Mouse (Mus musculus) hindbrain, embryonic 11.5 days (tissue): Measurements from ENCODE around the gene Scnn1g. TPM values are rescaled to one million over a fixed set of nuclear protein-coding genes. Genes with fewer than 3 reads are reported as not detected.

ENCODE experiments used
- ATAC-seq: fragments of 200-750 bp; cut with Nextera tagmentation; 2 replicates; pipeline ENCODE4 v1.8.0; 2017; ENCODE audit warnings: mild to moderate bottlenecking, moderate TSS enrichment, moderate library complexity; ENCODE audit not compliant: low FRiP score
- DNase-seq: peaks from one replicate; pipeline ENCODE4 v3.0.0-alpha.2; 2015; ENCODE audit warnings: low spot score
- H3K27ac ChIP-seq: fragments of 300-500 bp; sonication (generic); 2 replicates; pipeline ENCODE4 v1.5.1; 2014; ENCODE audit warnings: mild to moderate bottlenecking, low read depth, low read length
- H3K27me3 ChIP-seq: fragments of 300-500 bp; sonication (generic); 2 replicates; pipeline ENCODE4 v1.6.1; 2014; ENCODE audit warnings: mild to moderate bottlenecking, low read length, moderate library complexity, mixed read lengths; ENCODE audit not compliant: control insufficient read depth, insufficient read depth
- H3K36me3 ChIP-seq: fragments of 300-500 bp; sonication (generic); 2 replicates; pipeline ENCODE4 v1.6.1; 2014; ENCODE audit warnings: mild to moderate bottlenecking, low read length, moderate library complexity, mixed read lengths; ENCODE audit not compliant: control insufficient read depth, insufficient read depth
- H3K4me1 ChIP-seq: fragments of 300-500 bp; sonication (generic); replicated peaks from 2 replicates; pipeline ENCODE4 v1.6.1; 2014; ENCODE audit warnings: low read length, mixed read lengths; ENCODE audit not compliant: control insufficient read depth, insufficient read depth
- H3K4me2 ChIP-seq: fragments of 300-500 bp; sonication (generic); replicated peaks from 2 replicates; pipeline ENCODE4 v1.6.1; 2014; ENCODE audit warnings: mild to moderate bottlenecking, low read depth, low read length
- H3K4me3 ChIP-seq: fragments of 300-500 bp; sonication (generic); 2 replicates; pipeline ENCODE4 v1.5.1; 2014; ENCODE audit warnings: low read depth, low read length
- H3K9ac ChIP-seq: fragments of 300-500 bp; sonication (generic); 2 replicates; pipeline ENCODE4 v1.6.1; 2014; ENCODE audit warnings: low read depth, low read length
- H3K9me3 ChIP-seq: fragments of 300-500 bp; sonication (generic); 2 replicates; pipeline ENCODE4 v1.6.1; 2016; ENCODE audit warnings: low read length; ENCODE audit not compliant: control insufficient read depth
- WGBS: fragments of 180-500 bp; shearing (Covaris S2); extraction: QIAGEN DNeasy Blood & Tissue Kit; methylation state at CpG from one replicate; pipeline ENCODE4 v1.1.7; 2014; 5-methylcytosine and 5-hydroxymethylcytosine counted together
- polyA plus RNA-seq: library from polyadenylated mRNA; unstranded; fragments of >200 nt; fragmentation: Nextera tagmentation; extraction: Ambion mirVana; gene quantifications from 2 replicates; pipeline ENCODE4 v1.2.1, GENCODE M21; 2014

Scnn1g gene
- polyA plus RNA-seq, 1 experiment from 2014 or later, result 0.22 TPM

GRCm38 (mm10) chr7:121754748-121755147 lies 20.5 kb downstream of the Scnn1g start:
- no peaks in the 10 kb centered on the region for H3K9me3 ChIP-seq
- H3K9ac ChIP-seq, result no peak overlapping the region
- H3K4me2 ChIP-seq, result no peak overlapping the region
- H3K4me1 ChIP-seq, result no peaks in the 10 kb centered on the region
- H3K36me3 ChIP-seq, result no peaks in the 10 kb centered on the region
- H3K27me3 ChIP-seq, result no peaks in the 10 kb centered on the region
- no peak for DNase-seq
- WGBS, result 80% methylated on average over 8 of the region's 8 CpGs
- H3K27ac ChIP-seq, result no peak overlapping the region
- no peak for ATAC-seq
- no peak overlapping the region for H3K4me3 ChIP-seq

- no peaks in the 10 kb centered on the region for H3K9me3 ChIP-seq
- ATAC-seq (no peak), DNase-seq (no peak)
- 84% methylated on average over 4 of the region's 4 CpGs for WGBS
- no peak overlapping the region for H3K4me3 ChIP-seq
- no peak overlapping the region for H3K4me2 ChIP-seq
- H3K36me3 ChIP-seq, result no peaks in the 10 kb centered on the region
- H3K9ac ChIP-seq, result no peak overlapping the region
- no peaks in the 10 kb centered on the region for H3K4me1 ChIP-seq
- H3K27ac ChIP-seq, result no peak overlapping the region
- no peaks in the 10 kb centered on the region for H3K27me3 ChIP-seq
Measured at GRCm38 (mm10) chr7:121763328-121763727, 29.0 kb downstream of the Scnn1g start.

GRCm38 (mm10) chr7:121767900-121768299 lies 33.6 kb downstream of the Scnn1g start:
- Histone ChIP-seq H3K27ac (no peak overlapping the region), H3K36me3 (no peaks in the 10 kb centered on the region), H3K4me2 (no peak overlapping the region), H3K27me3 (no peaks in the 10 kb centered on the region), H3K4me3 (no peak overlapping the region), H3K4me1 (no peaks in the 10 kb centered on the region), H3K9ac (no peak overlapping the region), H3K9me3 (no peaks in the 10 kb centered on the region)
- ATAC-seq, result no peak
- WGBS, result 82% methylated on average over 3 of the region's 3 CpGs
- no peak for DNase-seq

DNA sequence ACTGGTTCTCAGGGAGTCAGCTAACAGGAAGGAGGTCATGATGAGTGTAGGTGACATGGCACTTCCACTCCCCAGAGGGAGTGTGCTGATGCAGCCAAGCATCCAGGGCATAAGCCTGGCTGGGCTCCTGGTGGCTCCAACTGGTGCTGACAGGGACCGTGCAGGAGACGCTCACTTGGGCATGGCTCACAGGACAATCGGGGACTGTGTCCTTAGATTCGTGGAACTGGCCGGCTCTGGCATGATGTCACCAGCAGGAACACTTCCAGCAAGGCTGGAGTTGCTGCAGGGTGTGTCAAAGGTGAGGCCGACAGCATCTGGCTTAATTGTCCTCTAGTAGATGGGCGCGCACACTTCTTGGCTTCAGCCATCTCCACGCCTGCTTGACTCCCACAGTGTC lies 34.7 kb downstream of the Scnn1g start:
- 82% methylated on average over 9 of the region's 9 CpGs for WGBS

DNA sequence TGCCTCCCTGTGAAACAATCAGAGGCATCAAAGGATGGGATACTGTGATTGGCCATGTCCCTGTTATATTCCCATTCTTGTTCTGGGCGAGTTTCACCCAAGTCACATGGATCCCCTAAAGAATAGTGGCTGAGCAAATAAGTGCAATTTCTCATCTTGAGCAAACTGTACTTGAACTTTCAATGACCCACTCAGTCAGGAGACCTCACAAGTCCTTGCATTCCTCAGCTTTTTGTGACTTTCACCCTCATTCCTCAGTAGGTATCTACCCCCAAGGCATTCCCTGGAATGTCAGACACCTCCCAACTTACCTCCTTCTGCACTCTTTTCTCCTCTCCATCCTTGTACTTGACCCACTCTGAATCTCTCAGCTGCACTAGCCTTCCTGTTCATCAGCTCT lies 44.3 kb downstream of the Scnn1g start:
- H3K36me3 ChIP-seq, result no peaks in the 10 kb centered on the region
- H3K27me3 ChIP-seq, result no peaks in the 10 kb centered on the region
- H3K9ac ChIP-seq, result no peak overlapping the region
- H3K9me3 ChIP-seq, result no peaks in the 10 kb centered on the region
- no peak overlapping the region for H3K4me3 ChIP-seq
- no peak overlapping the region for H3K27ac ChIP-seq
- DNase-seq (no peak), ATAC-seq (no peak)
- WGBS, result 71% methylated on average over 1 of the region's 1 CpGs
- no peaks in the 10 kb centered on the region for H3K4me1 ChIP-seq
- no peak overlapping the region for H3K4me2 ChIP-seq

More for the DNA sequence above, 34.7 kb downstream of the Scnn1g start:
- Histone ChIP-seq H3K27ac (no peak overlapping the region), H3K36me3 (no peaks in the 10 kb centered on the region), H3K4me3 (no peak overlapping the region), H3K4me2 (no peak overlapping the region), H3K27me3 (no peaks in the 10 kb centered on the region), H3K4me1 (no peaks in the 10 kb centered on the region), H3K9ac (no peak overlapping the region), H3K9me3 (no peaks in the 10 kb centered on the region)
- ATAC-seq, result no peak
- DNase-seq, result no peak

- no peaks in the 10 kb centered on the region for H3K9me3 ChIP-seq
- 92% methylated on average over 3 of the region's 3 CpGs for WGBS
- H3K9ac ChIP-seq, result no peak overlapping the region
- H3K27me3 ChIP-seq, result no peaks in the 10 kb centered on the region
- no peaks in the 10 kb centered on the region for H3K4me1 ChIP-seq
- H3K4me2 ChIP-seq, result no peak overlapping the region
- no peak for ATAC-seq
- H3K4me3 ChIP-seq, result no peak overlapping the region
- DNase-seq, result no peak
- no peaks in the 10 kb centered on the region for H3K36me3 ChIP-seq
- H3K27ac ChIP-seq, result no peak overlapping the region
Measured at GRCm38 (mm10) chr7:121778980-121779379, 44.7 kb downstream of the Scnn1g start.

- ATAC-seq (no peak), DNase-seq (no peak)
Measured at GRCm38 (mm10) chr7:121779409-121779808, 45.1 kb downstream of the Scnn1g start.

GRCm38 (mm10) chr7:121782188-121782909 lies 48.1 kb downstream of the Scnn1g start:
- Histone ChIP-seq H3K36me3 (no peaks in the 10 kb centered on the region), H3K4me3 (no peak overlapping the region), H3K27me3 (no peaks in the 10 kb centered on the region), H3K27ac (no peak overlapping the region), H3K9ac (no peak overlapping the region), H3K4me1 (no peaks in the 10 kb centered on the region), H3K4me2 (no peak overlapping the region), H3K9me3 (no peaks in the 10 kb centered on the region)
- ATAC-seq, result no peak
- DNase-seq, result no peak
- WGBS, result 60% methylated on average over 3 of the region's 3 CpGs

More at GRCm38 (mm10) chr7:121779409-121779808, 45.1 kb downstream of the Scnn1g start:
- no peak overlapping the region for H3K4me2 ChIP-seq
- no peaks in the 10 kb centered on the region for H3K27me3 ChIP-seq
- no peaks in the 10 kb centered on the region for H3K4me1 ChIP-seq
- H3K4me3 ChIP-seq, result no peak overlapping the region
- H3K9ac ChIP-seq, result no peak overlapping the region
- H3K27ac ChIP-seq, result no peak overlapping the region
- H3K9me3 ChIP-seq, result no peaks in the 10 kb centered on the region
- H3K36me3 ChIP-seq, result no peaks in the 10 kb centered on the region

- Histone ChIP-seq H3K27ac (no peak overlapping the region), H3K4me3 (no peak overlapping the region), H3K27me3 (no peaks in the 10 kb centered on the region), H3K36me3 (no peaks in the 10 kb centered on the region), H3K9me3 (no peaks in the 10 kb centered on the region), H3K4me1 (no peaks in the 10 kb centered on the region), H3K4me2 (no peak overlapping the region), H3K9ac (no peak overlapping the region)
- DNase-seq, result no peak
- WGBS, result 80% methylated on average over 8 of the region's 8 CpGs
- no peak for ATAC-seq
Measured at GRCm38 (mm10) chr7:121785651-121786228, 51.5 kb downstream of the Scnn1g start.
